Mouse (Mus musculus) heart, adult 2 months (tissue): ENCODE measurements around the gene Vmn2r19. TPM values are rescaled to one million over a fixed set of nuclear protein-coding genes. Genes with fewer than 3 reads are reported as not detected.

Experiments
- DNase-seq, 2 experiments: peaks; one replicate each; pipeline ENCODE4 v3.0.0; 2021
- H3K27ac ChIP-seq: fragments of 200-600 bp; 2 replicates; pipeline ENCODE4 v1.8.1; 2022
- H3K27me3 ChIP-seq: fragments of 200-500 bp; 2 replicates; pipeline ENCODE4 v1.6.1; 2012; ENCODE audit warnings: mild to moderate bottlenecking, low read length, inconsistent platforms, mixed read lengths; ENCODE audit not compliant: control insufficient read depth, insufficient read depth
- H3K36me3 ChIP-seq: fragments of 200-500 bp; 2 replicates; pipeline ENCODE4 v1.6.1; 2012; ENCODE audit warnings: low read length, inconsistent platforms; ENCODE audit not compliant: control insufficient read depth, insufficient read depth
- H3K4me1 ChIP-seq: fragments of 200-500 bp; 2 replicates; pipeline ENCODE4 v1.6.1; 2011; ENCODE audit warnings: low read length; ENCODE audit not compliant: control insufficient read depth, insufficient read depth
- H3K4me3 ChIP-seq: fragments of 200-600 bp; 2 replicates; pipeline ENCODE4 v1.8.1; 2022
- H3K79me2 ChIP-seq: fragments of 200-500 bp; replicated peaks from 2 replicates; pipeline ENCODE4 v1.6.1; 2012; ENCODE audit warnings: mild to moderate bottlenecking, inconsistent platforms, low read length, moderate library complexity, mixed read lengths; ENCODE audit not compliant: control insufficient read depth, insufficient read depth
- H3K9ac ChIP-seq: fragments of 200-500 bp; 2 replicates; pipeline ENCODE4 v1.6.1; 2012; ENCODE audit warnings: low read depth, mild to moderate bottlenecking, control low read depth, inconsistent platforms, low read length, mixed read lengths
- CTCF ChIP-seq: fragments of 200-600 bp; IDR thresholded peaks from 2 replicates; pipeline ENCODE4 v1.8.1; 2022; ENCODE audit warnings: antibody characterized with exemption, mild to moderate bottlenecking, moderate library complexity
- EP300 ChIP-seq: fragments of 200-500 bp; IDR thresholded peaks from 2 replicates; pipeline ENCODE4 v1.6.1; 2011; ENCODE audit warnings: low read depth, low read length, control low read depth; ENCODE audit not compliant: insufficient read depth
- POLR2A ChIP-seq: fragments of 200-500 bp; IDR thresholded peaks from 2 replicates; pipeline ENCODE4 v1.6.1; 2011; ENCODE audit warnings: mild to moderate bottlenecking, low read depth, low read length, control low read depth; ENCODE audit not compliant: insufficient read depth
- WGBS: fragments of 180-500 bp; shearing (Covaris S2); methylation state at CpG from one replicate; pipeline ENCODE4 v1.1.7; 2018; 5-methylcytosine and 5-hydroxymethylcytosine counted together
- intact Hi-C: fragments of 180-260 bp; cut with DNase I; formaldehyde crosslinking; loops from one replicate; pipeline ENCODE4 v1.15.1; 2025
- long read RNA-seq: library from polyadenylated mRNA; stranded (forward); transcript quantifications from one replicate; pipeline ENCODE4 v2.0.0, GENCODE M21; 2021
- polyA plus RNA-seq: library from polyadenylated mRNA; depleted of rRNA; stranded (reverse); fragments of >200 nt; gene quantifications from 2 replicates; pipeline ENCODE4 v1.2.3, GENCODE M21; 2012; rRNA removed
- total RNA-seq, 2 experiments: library from RNA; stranded (reverse); gene quantifications; 2 replicates each; pipeline ENCODE4 v1.2.3; 2021

The Vmn2r19 gene
- total RNA-seq (not detected), polyA plus RNA-seq (not detected in 2 replicates)
- long read RNA-seq, result 0 reads

GRCm38 (mm10) chr6:123308033-123308432 lies at the start of gene Vmn2r19:
TSS of gene Vmn2r19 (plus strand) at chr6:123308333.
- no peak within 1 kb of the TSS for H3K9ac ChIP-seq
- H3K79me2 ChIP-seq, result no peaks in the 10 kb centered on the region
- no peaks in the 10 kb centered on the region for H3K4me1 ChIP-seq
- no peak for DNase-seq
- no peak for TF ChIP-seq POLR2A
- TF ChIP-seq EP300, result no peak
- no peaks in the 10 kb centered on the region for H3K27me3 ChIP-seq
- no peak within 1 kb of the TSS for H3K27ac ChIP-seq
- 71% methylated on average over 2 of the region's 2 CpGs for WGBS
- H3K36me3 ChIP-seq, result no peaks in the 10 kb centered on the region
- H3K4me3 ChIP-seq, result no peak within 1 kb of the TSS
- intact Hi-C loops, result no loop called here

DNA sequence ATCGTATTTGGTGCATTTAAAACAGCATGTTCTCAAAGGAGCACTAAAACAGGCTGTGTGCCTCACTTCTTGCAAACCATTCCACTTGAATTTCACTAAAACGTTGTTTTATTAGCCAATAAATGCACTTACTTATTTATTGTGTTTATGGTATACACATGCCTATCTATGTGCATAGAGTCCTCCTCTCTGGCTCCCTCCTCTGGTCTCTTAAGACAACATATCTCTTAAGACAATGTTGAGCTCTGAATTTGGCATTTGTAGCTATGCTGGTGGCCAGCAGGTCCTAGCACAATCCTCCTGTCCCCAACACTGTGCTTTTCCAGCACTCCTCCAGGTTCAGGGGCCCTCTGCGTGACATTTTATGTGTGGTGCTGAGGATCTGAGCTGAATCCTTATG lies 49.2 kb upstream of the Vmn2r19 start:
- H3K27me3 ChIP-seq, result no peaks in the 10 kb centered on the region
- H3K79me2 ChIP-seq, result no peaks in the 10 kb centered on the region
- 66% methylated on average over 3 of the region's 3 CpGs for WGBS
- no peaks in the 10 kb centered on the region for H3K4me1 ChIP-seq
- no peaks in the 10 kb centered on the region for H3K36me3 ChIP-seq
- DNase-seq, result no peak
- no peak overlapping the region for H3K4me3 ChIP-seq
- H3K9ac ChIP-seq, result no peak overlapping the region
- intact Hi-C loops, result no loop called here
- TF ChIP-seq EP300 (no peak), POLR2A (no peak), CTCF (no peak)
- H3K27ac ChIP-seq, result no peak overlapping the region

GRCm38 (mm10) chr6:123259889-123260603 lies 48.1 kb upstream of the Vmn2r19 start:
- intact Hi-C loops, result no loop called here
- 59% methylated on average over 4 of the region's 4 CpGs for WGBS
- TF ChIP-seq POLR2A (no peak), EP300 (no peak), CTCF (no peak)

GRCm38 (mm10) chr6:123260868-123261267 lies 47.3 kb upstream of the Vmn2r19 start:
- 73% methylated on average over 1 of the region's 1 CpGs for WGBS
- no peak overlapping the region for H3K9ac ChIP-seq
- TF ChIP-seq POLR2A, result no peak
- TF ChIP-seq CTCF, result no peak
- TF ChIP-seq EP300, result no peak

More at GRCm38 (mm10) chr6:123259889-123260603, 48.1 kb upstream of the Vmn2r19 start:
- Histone ChIP-seq H3K4me1 (no peaks in the 10 kb centered on the region), H3K27ac (no peak overlapping the region), H3K79me2 (no peaks in the 10 kb centered on the region), H3K36me3 (no peaks in the 10 kb centered on the region), H3K27me3 (no peaks in the 10 kb centered on the region), H3K9ac (no peak overlapping the region), H3K4me3 (no peak overlapping the region)
- DNase-seq, result no peak

DNA sequence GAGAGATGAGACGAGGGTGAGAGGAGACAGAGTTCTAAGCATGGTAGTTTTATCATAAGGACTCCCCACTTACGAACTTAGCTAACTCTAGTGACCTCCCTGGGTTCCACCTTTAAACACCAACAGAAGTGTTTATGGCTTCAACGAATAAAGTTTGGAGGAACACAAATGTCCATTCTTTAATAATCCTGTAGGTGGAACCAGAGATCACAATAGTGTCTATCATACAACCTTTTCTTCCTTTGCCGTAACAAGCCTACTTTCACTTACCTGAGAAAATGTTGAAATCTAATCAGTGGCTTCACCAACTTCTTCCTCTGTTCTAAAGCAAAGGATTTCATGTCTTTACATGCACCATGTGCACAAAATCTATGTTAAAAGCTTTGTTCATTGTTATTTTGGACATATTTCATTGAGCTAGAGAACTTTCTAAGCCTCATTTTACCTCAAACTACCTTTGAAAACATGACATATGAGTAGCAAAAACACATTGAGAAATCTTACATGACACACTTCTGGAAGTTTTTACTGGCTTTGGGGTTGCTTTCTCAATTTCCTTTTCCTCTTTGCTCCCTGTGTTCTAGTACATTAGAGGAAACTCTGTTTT lies 46.5 kb upstream of the Vmn2r19 start, which contains the start of gene Clec4d:
Gene Clec4d (plus strand): TSS at position 557 of the 607 bp plus-strand sequence.
- Histone ChIP-seq H3K4me3 (no peak within 1 kb of the TSS), H3K79me2 (no peaks in the 10 kb centered on the region), H3K27ac (no peak within 1 kb of the TSS), H3K9ac (no peak within 1 kb of the TSS), H3K36me3 (no peaks in the 10 kb centered on the region), H3K27me3 (no peaks in the 10 kb centered on the region), H3K4me1 (no peaks in the 10 kb centered on the region)
- TF ChIP-seq CTCF (peak; percentile 31), POLR2A (no peak), EP300 (no peak)
- intact Hi-C loops, result no loop called here
- DNase-seq, result no peak
- 52% methylated on average over 4 of the region's 4 CpGs for WGBS

More at GRCm38 (mm10) chr6:123260868-123261267, 47.3 kb upstream of the Vmn2r19 start:
- Histone ChIP-seq H3K27ac (no peak overlapping the region), H3K79me2 (no peaks in the 10 kb centered on the region), H3K36me3 (no peaks in the 10 kb centered on the region), H3K4me3 (no peak overlapping the region), H3K4me1 (no peaks in the 10 kb centered on the region), H3K27me3 (no peaks in the 10 kb centered on the region)
- intact Hi-C loops, result no loop called here
- DNase-seq, result no peak

- no peaks in the 10 kb centered on the region for H3K27me3 ChIP-seq
- TF ChIP-seq CTCF (no peak), EP300 (no peak), POLR2A (no peak)
- no peak overlapping the region for H3K9ac ChIP-seq
- H3K27ac ChIP-seq, result no peak overlapping the region
- no peak overlapping the region for H3K4me3 ChIP-seq
- 71% methylated on average over 3 of the region's 3 CpGs for WGBS
- H3K79me2 ChIP-seq, result no peaks in the 10 kb centered on the region
- no peaks in the 10 kb centered on the region for H3K4me1 ChIP-seq
- no peak for DNase-seq
- H3K36me3 ChIP-seq, result no peaks in the 10 kb centered on the region
- intact Hi-C loops, result no loop called here
Measured at GRCm38 (mm10) chr6:123264194-123264593, 43.9 kb upstream of the Vmn2r19 start.
